Mouse (Mus musculus): ENCODE measurements around the gene Parvb. TPM values are rescaled to one million over a fixed set of nuclear protein-coding genes. Genes with fewer than 3 reads are reported as not detected.

Gene Parvb
- total and polyA plus RNA-seq, 2 experiments from 2014 or later = 4.3 to 9.6 TPM

DNA sequence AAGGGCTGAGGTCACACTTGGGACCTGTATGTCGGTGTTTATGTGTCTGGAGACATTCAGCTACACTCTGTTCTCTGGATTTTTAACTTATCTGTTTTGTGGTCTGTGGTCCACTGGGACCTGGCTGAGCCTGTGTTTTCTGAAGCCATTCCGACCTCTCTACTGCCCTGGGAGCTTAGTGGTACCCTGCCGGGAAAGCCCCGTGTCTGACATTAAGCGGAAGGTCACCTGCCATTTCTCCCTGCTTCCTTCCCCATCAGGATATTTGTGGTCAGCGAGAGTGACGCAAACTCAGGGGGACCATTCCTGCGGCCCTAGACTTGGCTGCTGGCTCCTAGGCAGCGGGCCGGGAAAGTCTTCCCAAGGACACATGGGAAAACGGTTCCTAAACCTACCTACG, 61.7 kb downstream of the Parvb start:
- Histone ChIP-seq H3K36me3 (ENCODE audit: insufficient read depth, low read length) (no peaks in the 10 kb centered on the region), H3K4me1 (ENCODE audit: insufficient read depth, low read length) (peaks cover 2% of the 10 kb centered on the region; the same call in 1 of the 2 replicates), H3K27me3 (ENCODE audit: insufficient read depth, low read length) (no peaks in the 10 kb centered on the region), H3K4me3 (ENCODE audit: low read depth, low read length) (no peak overlapping the region), H3K9me3 (ENCODE audit: low read length) (no peaks in the 10 kb centered on the region), H3K4me2 (ENCODE audit: low read depth, low read length, poor library complexity, severe bottlenecking) (no peak overlapping the region), H3K27ac (ENCODE audit: low read depth, low read length) (no peak overlapping the region), H3K9ac (replicated peaks; ENCODE audit: low read length, poor library complexity, severe bottlenecking) (no peak overlapping the region)
- DNase-seq (ENCODE audit: low spot score) (no peak), ATAC-seq (ENCODE audit: low FRiP score) (no peak)
- 73% methylated on average over 12 of the region's 12 CpGs for WGBS
- no peak for TF ChIP-seq CTCF (IDR thresholded peaks at IDR 0.05)

DNA sequence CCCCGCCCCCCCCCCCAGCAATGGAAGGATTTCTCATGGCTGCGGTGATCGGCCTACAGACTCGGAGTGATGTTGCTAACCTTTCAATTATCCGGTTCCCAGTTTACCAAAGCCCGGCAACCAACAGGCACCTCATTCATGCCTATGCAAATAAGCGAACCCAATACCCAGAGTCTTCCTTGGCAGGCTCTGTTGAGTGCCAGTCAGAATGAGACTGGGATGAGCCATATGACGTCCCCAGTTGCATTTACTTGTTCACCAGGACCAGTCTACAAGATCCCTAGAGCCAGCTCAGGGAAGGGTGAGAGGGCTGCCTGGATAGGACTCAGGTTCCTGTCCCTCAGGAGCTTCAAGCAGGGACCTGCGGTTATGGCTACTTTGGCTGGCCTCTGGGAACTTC, 62.5 kb downstream of the Parvb start:
- no peaks in the 10 kb centered on the region for H3K27me3 ChIP-seq (ENCODE audit: insufficient read depth, low read length)
- 57% methylated on average over 9 of the region's 9 CpGs for WGBS
- H3K4me1 ChIP-seq (ENCODE audit: insufficient read depth, low read length) = peaks cover 8% of the 10 kb centered on the region
- ATAC-seq (ENCODE audit: low FRiP score) (no peak), DNase-seq (ENCODE audit: low spot score) (no peak)
- H3K27ac ChIP-seq (ENCODE audit: low read depth, low read length) = no peak overlapping the region
- H3K4me2 ChIP-seq (ENCODE audit: low read depth, low read length, poor library complexity, severe bottlenecking) = no peak overlapping the region
- no peaks in the 10 kb centered on the region for H3K36me3 ChIP-seq (ENCODE audit: insufficient read depth, low read length)
- H3K9me3 ChIP-seq (ENCODE audit: low read length) = no peaks in the 10 kb centered on the region
- no peak for TF ChIP-seq CTCF (IDR thresholded peaks at IDR 0.05)
- H3K4me3 ChIP-seq (ENCODE audit: low read depth, low read length) = no peak overlapping the region
- H3K9ac ChIP-seq (replicated peaks; ENCODE audit: low read length, poor library complexity, severe bottlenecking) = no peak overlapping the region

DNA sequence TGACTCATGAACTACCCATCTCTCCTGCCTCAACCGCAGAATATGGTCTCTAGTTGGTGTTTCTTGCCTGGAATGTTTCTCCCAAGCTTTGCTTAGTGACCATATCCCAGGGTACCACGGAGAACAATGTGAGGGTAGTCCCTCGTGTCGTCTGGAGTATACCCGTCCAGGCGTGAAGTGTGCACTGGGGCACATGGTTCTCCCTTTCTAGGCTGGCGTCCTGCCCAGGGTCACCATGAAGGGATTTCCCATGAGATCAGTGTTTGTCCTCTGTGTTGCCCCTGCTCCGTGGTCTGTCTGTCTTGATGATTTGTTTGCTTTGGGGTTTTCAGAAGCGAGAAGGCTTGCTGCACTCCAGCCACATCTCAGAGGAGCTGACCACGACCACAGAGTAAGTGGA, 63.4 kb downstream of the Parvb start:
- no peak for DNase-seq (ENCODE audit: low spot score)
- WGBS = 78% methylated on average over 10 of the region's 10 CpGs
- H3K4me3 ChIP-seq (ENCODE audit: low read depth, low read length) = no peak overlapping the region

DNA sequence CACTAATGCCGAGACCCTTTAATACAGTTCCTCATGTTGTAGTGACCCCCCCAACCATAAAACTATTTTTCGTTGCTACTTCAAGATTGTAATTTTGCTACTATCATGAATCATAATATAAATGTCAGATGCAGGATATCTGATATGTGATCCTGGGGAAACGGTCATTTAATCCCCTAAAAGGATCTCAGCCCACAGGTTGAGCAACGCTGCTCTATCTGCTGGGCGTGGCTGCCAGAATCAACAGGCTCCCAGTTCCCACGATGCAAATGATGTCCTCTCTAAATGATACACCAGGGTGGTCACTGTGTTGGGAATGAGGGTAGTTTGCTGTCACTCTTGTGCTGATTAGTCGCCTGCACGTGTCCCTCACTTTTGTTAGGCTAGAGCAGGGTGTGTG, 65.6 kb downstream of the Parvb start:
- Histone ChIP-seq H3K36me3 (ENCODE audit: insufficient read depth, low read length) (no peaks in the 10 kb centered on the region), H3K9ac (replicated peaks; ENCODE audit: low read length, poor library complexity, severe bottlenecking) (no peak overlapping the region), H3K27me3 (ENCODE audit: insufficient read depth, low read length) (no peaks in the 10 kb centered on the region), H3K4me1 (ENCODE audit: insufficient read depth, low read length) (peaks cover 38% of the 10 kb centered on the region), H3K27ac (ENCODE audit: low read depth, low read length) (no peak overlapping the region), H3K4me2 (ENCODE audit: low read depth, low read length, poor library complexity, severe bottlenecking) (no peak overlapping the region), H3K4me3 (ENCODE audit: low read depth, low read length) (no peak overlapping the region), H3K9me3 (ENCODE audit: low read length) (no peaks in the 10 kb centered on the region)
- DNase-seq (ENCODE audit: low spot score) (no peak), ATAC-seq (ENCODE audit: low FRiP score) (no peak)
- WGBS = 69% methylated on average over 8 of the region's 8 CpGs
- TF ChIP-seq CTCF (IDR thresholded peaks at IDR 0.05) = no peak

More for the DNA sequence above, 63.4 kb downstream of the Parvb start:
- no peaks in the 10 kb centered on the region for H3K36me3 ChIP-seq (ENCODE audit: insufficient read depth, low read length)
- no peak for TF ChIP-seq CTCF (IDR thresholded peaks at IDR 0.05)
- no peak overlapping the region for H3K4me2 ChIP-seq (ENCODE audit: low read depth, low read length, poor library complexity, severe bottlenecking)
- H3K27me3 ChIP-seq (ENCODE audit: insufficient read depth, low read length) = no peaks in the 10 kb centered on the region
- peaks cover 17% of the 10 kb centered on the region for H3K4me1 ChIP-seq (ENCODE audit: insufficient read depth, low read length)
- H3K9ac ChIP-seq (replicated peaks; ENCODE audit: low read length, poor library complexity, severe bottlenecking) = no peak overlapping the region
- ATAC-seq (ENCODE audit: low FRiP score) = no peak
- no peak overlapping the region for H3K27ac ChIP-seq (ENCODE audit: low read depth, low read length)
- H3K9me3 ChIP-seq (ENCODE audit: low read length) = no peaks in the 10 kb centered on the region

DNA sequence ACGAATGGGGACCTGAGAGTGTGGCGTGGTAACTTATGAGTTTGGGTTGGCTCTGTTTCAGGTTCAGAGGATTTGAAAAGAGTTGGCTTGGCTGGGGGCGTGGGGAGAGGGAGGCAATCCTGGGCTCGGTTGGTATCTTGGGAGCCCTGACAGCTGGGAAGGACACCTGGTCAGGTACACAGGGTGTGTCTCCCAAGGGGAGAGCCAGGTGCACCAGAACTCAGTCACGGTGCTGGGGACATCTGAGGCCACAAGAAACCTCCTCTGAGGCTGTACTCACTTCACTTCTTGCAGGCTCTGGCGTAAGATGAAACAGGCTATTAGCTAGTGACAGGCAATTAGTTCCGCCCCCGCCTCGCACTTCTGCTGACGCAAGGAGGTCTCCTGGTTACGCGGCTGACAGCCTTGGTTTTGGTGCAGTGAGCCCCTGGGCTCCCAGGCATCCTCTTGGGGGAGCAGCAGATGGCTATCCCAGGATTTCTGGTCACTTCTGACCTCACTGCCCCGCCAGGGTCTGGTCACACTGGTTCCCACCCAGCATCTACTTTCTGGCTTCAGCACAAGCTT, 67.0 kb downstream of the Parvb start:
- WGBS = 24% methylated on average over 13 of the region's 13 CpGs
- H3K4me3 ChIP-seq (ENCODE audit: low read depth, low read length) = no peak overlapping the region
- H3K36me3 ChIP-seq (ENCODE audit: insufficient read depth, low read length) = no peaks in the 10 kb centered on the region
- peaks cover 41% of the 10 kb centered on the region for H3K4me1 ChIP-seq (ENCODE audit: insufficient read depth, low read length)
- no peak for TF ChIP-seq CTCF (IDR thresholded peaks at IDR 0.05)
- DNase-seq (ENCODE audit: low spot score) (peak; percentile 78), ATAC-seq (ENCODE audit: low FRiP score) (peak; percentile 11; the same call in 1 of the 2 replicates)
- 0 out of 2 replicates have a peak overlapping the region, but pooled peaks have one; percentile 6 for H3K4me2 ChIP-seq (ENCODE audit: low read depth, low read length, poor library complexity, severe bottlenecking)
- no peaks in the 10 kb centered on the region for H3K27me3 ChIP-seq (ENCODE audit: insufficient read depth, low read length)
- no peak overlapping the region for H3K9ac ChIP-seq (replicated peaks; ENCODE audit: low read length, poor library complexity, severe bottlenecking)
- H3K27ac ChIP-seq (ENCODE audit: low read depth, low read length) = peak overlapping the region; percentile 58; the same call in 1 of the 2 replicates
- H3K9me3 ChIP-seq (ENCODE audit: low read length) = no peaks in the 10 kb centered on the region

DNA sequence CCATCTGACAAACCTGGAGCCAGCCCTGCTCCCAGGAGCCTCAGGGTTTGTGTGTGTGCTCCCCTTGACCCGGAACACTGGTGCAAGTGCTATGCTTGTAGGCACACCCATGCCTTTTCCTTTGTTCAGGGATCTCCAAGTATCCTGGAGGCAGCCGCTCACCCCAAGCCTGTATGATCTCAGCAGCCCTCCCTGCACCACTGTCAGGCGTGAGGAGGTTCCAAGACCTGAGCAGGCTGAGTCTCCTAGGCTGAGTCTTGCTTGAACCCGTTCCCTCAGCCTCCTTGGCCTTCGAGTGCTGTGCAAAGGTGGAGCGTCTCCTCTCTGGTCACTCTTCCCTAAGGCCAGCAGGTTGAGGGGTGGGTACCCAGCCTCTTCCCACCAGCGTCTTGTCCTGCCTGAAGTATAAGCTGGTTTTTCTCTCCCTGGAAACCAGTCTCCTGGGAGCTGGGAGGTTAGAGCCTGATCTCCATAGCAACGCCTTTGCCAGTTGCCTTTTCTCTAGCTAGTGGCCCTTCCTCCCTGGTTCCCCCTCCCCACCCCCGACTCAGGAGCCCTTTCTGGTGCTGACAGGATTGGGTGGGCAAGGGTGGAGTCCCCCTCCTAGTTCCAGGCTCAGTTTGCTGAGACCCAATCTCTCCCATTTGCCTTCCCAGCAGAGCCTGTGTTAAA, 68.0 kb downstream of the Parvb start:
- no peak overlapping the region for H3K4me2 ChIP-seq (ENCODE audit: low read depth, low read length, poor library complexity, severe bottlenecking)
- H3K9ac ChIP-seq (replicated peaks; ENCODE audit: low read length, poor library complexity, severe bottlenecking) = no peak overlapping the region
- H3K4me3 ChIP-seq (ENCODE audit: low read depth, low read length) = no peak overlapping the region
- DNase-seq (ENCODE audit: low spot score) (peak; percentile 92), ATAC-seq (ENCODE audit: low FRiP score) (peak; percentile 57)
- TF ChIP-seq CTCF (IDR thresholded peaks at IDR 0.05) = no peak
- H3K36me3 ChIP-seq (ENCODE audit: insufficient read depth, low read length) = no peaks in the 10 kb centered on the region
- H3K4me1 ChIP-seq (ENCODE audit: insufficient read depth, low read length) = peaks cover 41% of the 10 kb centered on the region
- H3K9me3 ChIP-seq (ENCODE audit: low read length) = no peaks in the 10 kb centered on the region
- H3K27me3 ChIP-seq (ENCODE audit: insufficient read depth, low read length) = no peaks in the 10 kb centered on the region
- WGBS = 8% methylated on average over 9 of the region's 9 CpGs
- H3K27ac ChIP-seq (ENCODE audit: low read depth, low read length) = peak overlapping the region; percentile 63
